Mouse (Mus musculus) heart, embryonic 14.5 days (tissue): ENCODE measurements around the gene Sema3b. TPM values are rescaled to one million over a fixed set of nuclear protein-coding genes. Genes with fewer than 3 reads are reported as not detected.
A peak's percentile ranks its signal among the peaks of the same experiment; 100 is the strongest.

Experiments
- ATAC-seq: fragments of 200-750 bp; cut with Nextera tagmentation; 2 replicates; pipeline ENCODE4 v1.8.0; 2017; ENCODE audit warnings: low read depth, moderate TSS enrichment; ENCODE audit not compliant: insufficient number of reproducible peaks, insufficient read depth, low FRiP score
- H3K27ac ChIP-seq, 2 experiments: fragments of 200-500 bp in 1 of 2; fragments of 300-500 bp in 1 of 2; sonication (generic) in 1 of 2; replicated peaks in 1 of 2; 2 replicates each; pipeline ENCODE4 v1.5.1; 2012 to 2014; ENCODE audit warnings: low read depth in 2 of 2, low read length in 2 of 2, control low read depth in 1 of 2, mild to moderate bottlenecking in 1 of 2, mixed read lengths in 1 of 2; ENCODE audit not compliant: control insufficient read depth in 1 of 2, insufficient read depth in 1 of 2
- H3K27me3 ChIP-seq: fragments of 300-500 bp; sonication (generic); 2 replicates; pipeline ENCODE4 v1.6.1; 2014; ENCODE audit warnings: mild to moderate bottlenecking, low read length, control low read depth; ENCODE audit not compliant: control insufficient read depth, insufficient read depth
- H3K36me3 ChIP-seq: fragments of 300-500 bp; sonication (generic); 2 replicates; pipeline ENCODE4 v1.6.1; 2014; ENCODE audit warnings: mild to moderate bottlenecking, control low read depth, low read length, mixed read lengths; ENCODE audit not compliant: control insufficient read depth, insufficient read depth
- H3K4me1 ChIP-seq, 2 experiments: fragments of 200-500 bp in 1 of 2; fragments of 300-500 bp in 1 of 2; sonication (generic) in 1 of 2; 2 replicates each; pipeline ENCODE4 v1.6.1; 2012 to 2014; ENCODE audit warnings: low read length in 2 of 2, control low read depth in 1 of 2, mixed read lengths in 1 of 2; ENCODE audit not compliant: control insufficient read depth in 2 of 2, insufficient read depth in 2 of 2
- H3K4me2 ChIP-seq: fragments of 300-500 bp; sonication (generic); 2 replicates; pipeline ENCODE4 v1.6.1; 2014; ENCODE audit warnings: mild to moderate bottlenecking, low read length
- H3K4me3 ChIP-seq, 2 experiments: fragments of 200-500 bp in 1 of 2; fragments of 300-500 bp in 1 of 2; sonication (generic) in 1 of 2; 2 replicates each; pipeline ENCODE4 v1.5.1; 2012 to 2014; ENCODE audit warnings: low read length in 2 of 2, mild to moderate bottlenecking in 2 of 2, control low read depth in 1 of 2, low read depth in 1 of 2, moderate library complexity in 1 of 2; ENCODE audit not compliant: control insufficient read depth in 1 of 2, insufficient read depth in 1 of 2
- H3K9ac ChIP-seq: fragments of 300-500 bp; sonication (generic); 2 replicates; pipeline ENCODE4 v1.6.1; 2014; ENCODE audit warnings: mild to moderate bottlenecking, low read length
- H3K9me3 ChIP-seq: fragments of 300-500 bp; sonication (generic); 2 replicates; pipeline ENCODE4 v1.6.1; 2016; ENCODE audit warnings: low read length, control low read depth; ENCODE audit not compliant: control insufficient read depth
- WGBS: fragments of 180-500 bp; shearing (Covaris S2); extraction: QIAGEN DNeasy Blood & Tissue Kit; methylation state at CpG from one replicate; pipeline ENCODE4 v1.1.7; 2014; 5-methylcytosine and 5-hydroxymethylcytosine counted together
- polyA plus RNA-seq: library from polyadenylated mRNA; unstranded; fragments of >200 nt; fragmentation: Nextera tagmentation; extraction: Ambion mirVana; gene quantifications from 2 replicates; pipeline ENCODE4 v1.2.1, GENCODE M21; 2014

The Sema3b gene
- polyA plus RNA-seq, 1 experiment from 2014 or later, result 6.5 TPM

DNA sequence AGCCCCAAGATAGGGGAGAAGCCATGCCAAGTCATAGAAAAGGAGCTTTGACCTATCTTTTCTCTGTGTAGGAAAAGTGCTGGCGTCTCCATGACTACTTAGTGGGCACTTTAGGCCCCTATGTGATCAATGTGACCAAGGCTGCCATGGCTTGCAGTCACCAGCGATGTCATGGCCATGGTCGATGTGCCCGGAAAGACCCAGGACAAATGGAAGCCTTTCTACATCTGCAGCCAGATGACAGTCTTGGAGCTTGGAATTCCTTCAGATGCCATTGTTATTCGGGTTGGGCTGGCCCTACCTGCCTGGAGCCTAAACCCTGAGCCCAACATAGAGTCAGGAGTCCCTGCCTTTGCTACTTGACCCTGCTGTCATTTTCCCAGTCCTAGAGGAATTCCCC lies 22.5 kb downstream of the Sema3b start:
- H3K36me3 ChIP-seq, result peaks cover 39% of the 10 kb centered on the region
- no peak overlapping the region for H3K27ac ChIP-seq
- peaks cover 25 to 35% of the 10 kb centered on the region in 2 experiments for H3K4me1 ChIP-seq
- no peaks in the 10 kb centered on the region for H3K27me3 ChIP-seq
- H3K4me2 ChIP-seq, result no peak overlapping the region
- H3K9me3 ChIP-seq, result no peaks in the 10 kb centered on the region
- no peak overlapping the region for H3K9ac ChIP-seq
- 84% methylated on average over 5 of the region's 5 CpGs for WGBS
- H3K4me3 ChIP-seq, result no peak overlapping the region
- no peak for ATAC-seq

DNA sequence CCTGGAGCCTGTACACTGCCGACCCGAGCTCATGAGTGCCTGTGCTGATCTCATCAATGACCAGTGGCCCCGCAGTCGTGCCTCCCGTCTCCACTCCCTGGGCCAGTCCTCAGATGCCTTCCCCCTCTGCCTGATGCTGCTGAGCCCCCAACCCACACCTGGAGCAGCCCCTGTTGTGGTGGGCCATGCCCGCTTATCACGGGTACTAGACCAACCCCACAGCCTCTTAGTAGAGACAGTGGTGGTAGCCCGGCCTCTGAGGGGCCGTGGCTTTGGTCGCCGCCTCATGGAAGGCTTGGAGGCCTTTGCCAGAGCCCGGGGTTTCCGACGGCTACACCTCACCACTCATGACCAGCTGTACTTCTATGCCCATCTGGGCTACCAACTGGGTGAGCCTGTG lies 25.9 kb downstream of the Sema3b start:
- ATAC-seq, result no peak
- Histone ChIP-seq H3K27ac (no peak overlapping the region), H3K9me3 (no peaks in the 10 kb centered on the region), H3K4me1 (peaks cover 6 to 19% of the 10 kb centered on the region in 2 experiments; a peak in 3 of 4 replicates), H3K4me2 (no peak overlapping the region), H3K27me3 (no peaks in the 10 kb centered on the region), H3K9ac (no peak overlapping the region), H3K4me3 (no peak overlapping the region), H3K36me3 (peaks cover 18% of the 10 kb centered on the region)
- 88% methylated on average over 14 of the region's 14 CpGs for WGBS

DNA sequence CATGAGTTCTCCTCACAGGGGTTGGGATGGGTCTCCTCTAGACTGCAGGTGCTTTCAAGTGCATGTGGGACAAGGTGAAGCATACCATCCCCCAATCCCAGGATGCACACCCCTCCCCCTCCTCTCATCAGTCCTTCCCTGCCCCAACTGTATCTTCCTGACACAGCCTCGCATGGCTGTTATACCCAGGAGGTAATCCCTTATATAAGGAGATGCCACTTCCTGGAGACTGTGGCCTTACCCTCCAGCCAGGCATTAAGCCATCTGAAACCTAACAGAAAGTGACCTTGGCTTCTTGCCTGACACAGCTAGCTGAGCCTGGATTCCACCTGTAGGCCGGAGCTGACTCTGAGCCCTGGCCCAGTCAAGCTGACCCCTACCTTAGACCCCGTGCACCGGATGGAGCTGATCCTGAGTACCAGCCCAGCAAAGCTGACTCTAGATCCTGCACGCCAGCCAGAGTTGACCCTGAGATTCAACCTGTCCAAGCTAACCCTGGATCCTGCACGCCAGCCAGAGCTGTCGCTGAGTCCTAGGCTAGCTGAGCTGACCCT lies 26.4 kb downstream of the Sema3b start:
- Histone ChIP-seq H3K27me3 (no peaks in the 10 kb centered on the region), H3K4me1 (peaks cover 6 to 16% of the 10 kb centered on the region in 2 experiments; a peak in 3 of 4 replicates), H3K9ac (no peak overlapping the region), H3K9me3 (no peaks in the 10 kb centered on the region), H3K27ac (no peak overlapping the region), H3K4me2 (no peak overlapping the region), H3K36me3 (peaks cover 18% of the 10 kb centered on the region), H3K4me3 (no peak overlapping the region)
- 88% methylated on average over 7 of the region's 7 CpGs for WGBS
- no peak for ATAC-seq

DNA sequence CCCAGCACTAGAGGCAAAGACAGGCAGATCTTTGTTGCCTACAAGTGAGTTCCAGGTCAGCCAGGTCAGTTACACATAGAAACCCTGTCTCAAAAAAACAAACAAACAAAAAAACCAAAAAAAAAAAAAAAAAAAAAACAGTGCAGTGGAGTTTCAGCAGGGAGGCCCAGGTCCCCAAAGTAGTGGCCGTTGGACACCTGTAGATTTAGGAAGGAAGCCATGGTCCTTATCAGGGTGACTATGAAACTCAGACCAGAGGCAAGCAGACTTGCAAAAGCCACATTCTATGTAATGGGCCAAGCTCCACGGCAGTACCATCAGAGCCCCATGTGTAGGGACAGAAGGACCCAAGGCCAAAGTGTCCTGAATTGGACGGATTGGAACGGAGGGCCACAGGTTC lies 27.4 kb downstream of the Sema3b start:
- Histone ChIP-seq H3K36me3 (peaks cover 18% of the 10 kb centered on the region), H3K27ac (peak overlapping the region; percentile 88 to 94; a peak in 3 of 4 replicates)

DNA sequence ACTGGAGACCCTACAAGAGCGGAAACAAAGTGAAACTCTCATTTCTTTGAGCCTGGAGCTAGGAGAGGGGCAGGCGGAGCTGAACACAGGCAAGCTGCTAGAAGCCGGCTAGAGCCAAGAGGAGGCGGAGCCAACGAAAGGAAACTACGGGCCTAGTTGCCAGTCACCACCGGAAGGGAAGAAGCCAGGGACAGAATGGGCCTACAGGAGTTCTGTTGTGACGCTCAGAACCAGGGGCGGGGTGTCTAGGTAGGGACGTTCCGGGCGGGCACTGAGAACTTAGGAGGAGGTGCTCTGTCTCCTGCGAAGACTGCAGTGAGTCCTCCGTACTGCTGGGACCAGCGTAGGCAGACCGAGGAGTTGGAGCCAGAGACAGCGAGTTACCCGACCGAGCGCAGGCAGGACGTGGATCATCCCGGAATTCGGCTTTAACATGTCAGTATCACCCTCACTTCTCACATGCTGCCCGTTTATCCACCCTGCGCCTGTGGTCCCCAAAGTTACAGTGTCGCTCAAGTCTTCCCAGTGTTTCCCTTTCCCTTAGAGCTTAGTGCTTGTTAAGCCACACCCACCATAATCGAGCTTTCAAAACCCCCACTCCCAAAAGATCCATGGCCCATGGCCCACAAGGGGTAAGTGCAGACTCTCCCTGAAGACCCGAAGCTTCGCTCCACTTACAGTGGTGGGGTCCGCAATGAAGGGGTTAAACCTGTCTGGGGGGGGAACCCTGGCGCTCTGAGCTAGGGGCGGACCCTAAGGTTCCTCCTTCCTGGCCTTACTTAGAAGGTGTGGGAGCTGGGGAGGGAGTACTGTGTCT lies 28.3 kb downstream of the Sema3b start, which contains the start of gene Hyal3:
TSS of gene Hyal3 (plus strand) at position 318 of the 817 bp plus-strand sequence.
- Histone ChIP-seq H3K9ac (peak within 1 kb of the TSS; percentile 81), H3K27me3 (no peaks in the 10 kb centered on the region), H3K4me3 (peak within 1 kb of the TSS; percentile 53 to 55), H3K36me3 (peaks cover 18% of the 10 kb centered on the region), H3K4me2 (peak within 1 kb of the TSS; percentile 87), H3K4me1 (peaks cover 17 to 29% of the 10 kb centered on the region in 2 experiments), H3K27ac (peak within 1 kb of the TSS; percentile 88 to 94), H3K9me3 (no peaks in the 10 kb centered on the region)
- under 1% methylated on average over 32 of the region's 32 CpGs for WGBS
- peak; percentile 38 for ATAC-seq

More for the DNA sequence above, 27.4 kb downstream of the Sema3b start:
- no peak for ATAC-seq
- WGBS, result 68% methylated on average over 4 of the region's 4 CpGs
- Histone ChIP-seq H3K4me1 (peaks cover 11 to 24% of the 10 kb centered on the region in 2 experiments), H3K4me2 (peak overlapping the region; percentile 87), H3K27me3 (no peaks in the 10 kb centered on the region), H3K4me3 (peak overlapping the region; percentile 53 to 55; a peak in 3 of 4 replicates), H3K9me3 (no peaks in the 10 kb centered on the region), H3K9ac (peak overlapping the region; percentile 81)

DNA sequence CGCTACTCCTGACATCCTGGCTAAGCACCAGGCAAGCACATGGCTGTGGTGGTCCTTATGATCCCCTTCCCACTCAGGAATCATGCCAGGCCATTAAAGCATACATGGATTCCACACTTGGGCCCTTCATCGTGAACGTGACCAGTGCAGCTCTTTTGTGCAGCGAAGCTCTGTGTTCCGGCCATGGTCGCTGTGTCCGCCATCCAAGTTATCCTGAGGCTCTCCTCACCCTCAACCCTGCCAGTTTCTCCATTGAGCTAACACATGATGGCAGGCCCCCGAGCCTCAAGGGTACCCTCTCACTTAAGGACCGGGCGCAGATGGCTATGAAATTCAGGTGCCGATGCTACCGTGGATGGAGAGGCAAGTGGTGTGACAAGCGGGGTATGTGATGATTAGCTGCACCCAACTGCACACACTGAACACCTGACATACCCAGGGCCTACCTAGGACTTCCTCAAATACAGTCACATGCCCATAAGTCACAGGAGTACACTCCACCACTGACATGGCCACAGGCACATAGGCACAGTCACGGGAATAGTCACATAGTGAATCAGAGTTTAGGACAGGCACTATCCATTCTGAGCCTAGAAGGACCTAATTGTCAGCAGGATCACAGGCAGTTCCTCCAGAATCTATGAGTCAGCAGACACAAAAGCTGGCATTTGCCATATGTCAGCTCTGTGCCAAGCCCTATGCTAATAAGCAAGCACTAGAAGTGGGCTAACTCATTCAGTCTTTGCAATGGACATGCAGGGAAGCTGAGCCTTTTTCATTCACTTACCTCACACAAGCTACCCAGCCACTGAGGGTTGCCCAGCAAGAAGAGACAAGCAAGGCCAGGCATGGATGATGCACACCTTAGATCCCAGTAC lies 29.8 kb downstream of the Sema3b start:
- peaks cover 24% of the 10 kb centered on the region for H3K36me3 ChIP-seq
- 90% methylated on average over 14 of the region's 14 CpGs for WGBS
- H3K9ac ChIP-seq, result no peak overlapping the region; the same call in 1 of the 2 replicates
- no peak overlapping the region for H3K4me2 ChIP-seq
- peak overlapping the region in 1 of 2 experiments; percentile 94; a peak in 1 of 4 replicates for H3K27ac ChIP-seq
- H3K4me1 ChIP-seq, result peaks cover 17 to 29% of the 10 kb centered on the region in 2 experiments
- ATAC-seq, result no peak
- no peaks in the 10 kb centered on the region for H3K27me3 ChIP-seq
- no peaks in the 10 kb centered on the region for H3K9me3 ChIP-seq
- H3K4me3 ChIP-seq, result no peak overlapping the region

DNA sequence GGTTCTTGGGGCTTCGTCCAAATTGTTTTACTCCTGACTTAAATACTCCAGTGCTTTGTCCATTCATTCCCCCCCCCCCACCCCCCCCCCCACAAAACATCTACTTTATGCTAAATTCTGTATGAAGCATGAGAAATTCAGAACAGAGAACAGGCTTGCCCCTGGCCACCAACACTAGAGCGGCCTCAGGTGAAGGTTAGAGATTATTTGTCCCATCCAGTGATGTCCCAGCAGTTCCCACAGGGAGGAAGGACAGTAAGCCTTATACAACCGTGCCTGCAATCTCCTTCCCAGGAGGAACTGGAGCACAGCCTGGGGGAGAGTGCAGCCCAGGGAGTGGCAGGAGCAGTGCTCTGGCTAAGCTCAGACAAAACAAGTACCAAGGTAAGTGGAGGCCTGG lies 30.4 kb downstream of the Sema3b start, which contains the start of gene Naa80:
TSS of gene Naa80 (plus strand) at position 301 of the 400 bp plus-strand sequence.
- H3K4me3 ChIP-seq, result no peak within 1 kb of the TSS
- peak within 1 kb of the TSS in 1 of 2 experiments; percentile 94; a peak in 1 of 4 replicates for H3K27ac ChIP-seq
- H3K9me3 ChIP-seq, result no peaks in the 10 kb centered on the region
- no peaks in the 10 kb centered on the region for H3K27me3 ChIP-seq
- 0 out of 2 replicates have a peak within 1 kb of the TSS, but pooled peaks have one; percentile 61 for H3K4me2 ChIP-seq
- peaks cover 17 to 29% of the 10 kb centered on the region in 2 experiments for H3K4me1 ChIP-seq
- no peak within 1 kb of the TSS; the same call in 1 of the 2 replicates for H3K9ac ChIP-seq
- 74% methylated on average over 3 of the region's 3 CpGs for WGBS
- H3K36me3 ChIP-seq, result peaks cover 21% of the 10 kb centered on the region
- ATAC-seq, result no peak
